Mouse (Mus musculus) intestine, embryonic 16.5 days (tissue): ENCODE data around the gene Tmco5. TPM values are rescaled to one million over a fixed set of nuclear protein-coding genes. Genes with fewer than 3 reads are reported as not detected.

Experiments used
- ATAC-seq: fragments of 200-750 bp; cut with Nextera tagmentation; 2 replicates; pipeline ENCODE4 v1.8.0; 2017; ENCODE audit warnings: moderate TSS enrichment, moderate library complexity
- H3K27ac ChIP-seq: fragments of 300-500 bp; sonication (generic); 2 replicates; pipeline ENCODE4 v1.5.1; 2014; ENCODE audit warnings: mild to moderate bottlenecking, low read length
- H3K27me3 ChIP-seq: fragments of 300-500 bp; sonication (generic); replicated peaks from 2 replicates; pipeline ENCODE4 v1.6.1; 2014; ENCODE audit warnings: low read length, control low read depth, mixed read lengths; ENCODE audit not compliant: control insufficient read depth, insufficient read depth
- H3K36me3 ChIP-seq: fragments of 300-500 bp; sonication (generic); 2 replicates; pipeline ENCODE4 v1.6.1; 2014; ENCODE audit warnings: low read length, control low read depth; ENCODE audit not compliant: control insufficient read depth, insufficient read depth
- H3K4me1 ChIP-seq: fragments of 300-500 bp; sonication (generic); 2 replicates; pipeline ENCODE4 v1.6.1; 2014; ENCODE audit warnings: low read length, control low read depth, mixed read lengths; ENCODE audit not compliant: control insufficient read depth, insufficient read depth
- H3K4me2 ChIP-seq: fragments of 300-500 bp; sonication (generic); 2 replicates; pipeline ENCODE4 v1.6.1; 2014; ENCODE audit warnings: low read depth, low read length, control low read depth
- H3K4me3 ChIP-seq: fragments of 300-500 bp; sonication (generic); 2 replicates; pipeline ENCODE4 v1.5.1; 2014; ENCODE audit warnings: mild to moderate bottlenecking, low read length
- H3K9ac ChIP-seq: fragments of 300-500 bp; sonication (generic); 2 replicates; pipeline ENCODE4 v1.6.1; 2014; ENCODE audit warnings: low read depth, low read length
- H3K9me3 ChIP-seq: fragments of 300-500 bp; sonication (generic); 2 replicates; pipeline ENCODE4 v1.6.1; 2016; ENCODE audit warnings: low read length, control low read depth; ENCODE audit not compliant: control insufficient read depth
- WGBS: fragments of 180-500 bp; shearing (Covaris S2); extraction: QIAGEN DNeasy Blood & Tissue Kit; methylation state at CpG from one replicate; pipeline ENCODE4 v1.1.7; 2014; 5-methylcytosine and 5-hydroxymethylcytosine counted together
- polyA plus RNA-seq: library from polyadenylated mRNA; unstranded; fragments of >200 nt; fragmentation: Nextera tagmentation; extraction: Ambion mirVana; gene quantifications from 2 replicates; pipeline ENCODE4 v1.2.1, GENCODE M21; 2015

Gene Tmco5
- polyA plus RNA-seq = not detected in 2 replicates

DNA sequence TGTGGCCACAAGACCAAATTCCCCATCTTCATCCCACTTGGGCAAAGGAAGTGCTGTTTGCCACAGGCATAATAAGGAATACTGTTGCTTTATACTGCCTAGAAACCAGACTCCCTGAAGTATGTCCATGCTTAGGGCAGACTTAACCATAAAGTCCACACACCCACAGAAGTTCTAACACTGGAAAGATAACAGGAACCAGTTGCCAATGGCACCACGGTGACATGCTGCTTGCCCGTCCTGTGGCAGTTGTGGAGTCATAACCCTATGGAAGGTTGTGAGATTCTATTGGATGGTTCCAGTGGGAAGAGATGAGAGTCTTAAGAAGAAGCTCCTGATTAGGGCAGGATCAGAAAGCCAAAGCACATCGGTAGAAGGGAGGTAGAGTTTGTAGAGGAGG, at the start of gene Tmco5:
TSS of gene Tmco5 (plus strand) at position 301 of the 400 bp plus-strand sequence.
- H3K4me2 ChIP-seq = no peak within 1 kb of the TSS
- no peak for ATAC-seq
- H3K9me3 ChIP-seq = no peaks in the 10 kb centered on the region
- H3K9ac ChIP-seq = no peak within 1 kb of the TSS
- no peak within 1 kb of the TSS for H3K27ac ChIP-seq
- 89% methylated on average over 3 of the region's 3 CpGs for WGBS
- H3K36me3 ChIP-seq = no peaks in the 10 kb centered on the region
- no peak within 1 kb of the TSS for H3K4me3 ChIP-seq
- no peaks in the 10 kb centered on the region for H3K4me1 ChIP-seq
- H3K27me3 ChIP-seq = no peaks in the 10 kb centered on the region

DNA sequence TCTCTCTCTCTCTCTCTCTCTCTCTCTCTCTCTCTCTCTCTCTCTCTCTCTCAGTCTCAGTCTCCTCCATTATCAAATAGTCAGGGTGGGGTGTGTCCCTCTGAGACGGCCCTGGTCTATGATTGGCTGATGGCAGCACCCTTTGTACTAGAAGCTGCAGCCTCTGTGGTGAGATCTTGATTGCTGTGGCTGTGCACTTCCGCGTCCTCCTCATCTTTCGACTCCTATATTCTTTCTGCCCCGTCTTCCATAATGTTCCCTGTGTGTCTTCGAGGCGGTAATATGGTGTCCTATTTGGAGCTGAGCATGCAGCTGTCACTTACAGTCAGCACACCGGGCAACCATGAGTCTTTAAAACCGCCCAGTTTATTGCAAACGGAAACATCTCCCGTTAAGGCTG, 46.6 kb upstream of the Tmco5 start:
- 59% methylated on average over 11 of the region's 11 CpGs for WGBS
- no peaks in the 10 kb centered on the region for H3K9me3 ChIP-seq
- H3K9ac ChIP-seq = no peak overlapping the region
- no peak overlapping the region for H3K27ac ChIP-seq
- no peak for ATAC-seq
- no peak overlapping the region for H3K4me2 ChIP-seq
- H3K27me3 ChIP-seq = no peaks in the 10 kb centered on the region
- no peaks in the 10 kb centered on the region for H3K36me3 ChIP-seq
- H3K4me3 ChIP-seq = no peak overlapping the region
- H3K4me1 ChIP-seq = no peaks in the 10 kb centered on the region

DNA sequence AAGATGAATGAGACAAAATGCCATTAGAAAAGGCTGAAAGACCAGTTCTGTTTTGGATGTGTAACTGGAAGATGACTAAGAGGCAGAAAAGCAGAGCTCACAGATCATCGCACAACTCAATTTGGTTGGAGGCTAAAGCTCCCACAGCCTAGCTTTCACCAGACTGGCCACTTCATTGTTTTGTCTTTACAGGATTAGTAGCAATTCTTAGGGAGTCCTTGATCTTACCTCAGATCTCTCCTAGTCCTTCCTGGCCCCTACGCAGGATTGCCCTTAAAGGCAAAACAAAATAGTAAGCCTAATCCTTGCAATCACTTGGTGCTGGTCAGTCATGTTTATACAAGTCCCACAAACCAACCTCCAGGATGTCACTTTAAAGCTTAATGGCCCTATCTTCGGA, 40.7 kb upstream of the Tmco5 start:
- Histone ChIP-seq H3K9ac (no peak overlapping the region), H3K9me3 (no peaks in the 10 kb centered on the region), H3K4me3 (no peak overlapping the region), H3K27me3 (no peaks in the 10 kb centered on the region), H3K27ac (no peak overlapping the region), H3K4me1 (no peaks in the 10 kb centered on the region), H3K36me3 (no peaks in the 10 kb centered on the region), H3K4me2 (no peak overlapping the region)
- WGBS = 62% methylated on average over 3 of the region's 3 CpGs
- ATAC-seq = no peak

DNA sequence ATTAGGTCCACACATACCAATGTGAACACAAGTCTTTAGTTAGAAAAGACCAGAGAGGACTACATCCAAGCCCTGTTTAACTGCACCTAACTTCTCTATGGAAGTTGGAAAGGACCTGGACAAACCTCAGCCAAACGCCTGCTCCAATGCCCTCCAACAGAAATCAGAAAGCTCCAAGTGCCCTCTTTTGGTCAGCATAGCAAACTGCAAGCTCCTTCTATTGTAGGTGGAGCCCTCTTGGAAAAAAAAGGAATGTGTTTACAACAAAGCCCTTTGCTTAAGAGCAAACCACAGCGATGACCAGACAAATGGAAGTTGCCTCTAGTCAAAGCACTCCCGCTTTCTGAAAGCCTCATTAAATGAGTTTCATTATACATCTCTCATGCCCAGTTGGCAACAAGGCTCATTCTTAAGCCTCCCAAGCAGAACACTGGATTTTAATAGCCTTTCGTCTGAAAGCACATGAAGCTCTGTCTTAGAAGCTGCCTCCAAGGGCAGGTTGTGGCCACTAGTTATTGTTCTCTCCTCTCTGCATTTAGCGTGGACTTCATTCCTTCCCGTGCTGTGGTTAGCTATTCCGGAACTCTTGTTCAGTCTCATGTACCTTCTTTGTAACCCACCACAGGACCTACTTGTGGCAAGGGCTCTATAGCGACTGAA, 39.8 kb upstream of the Tmco5 start:
- Histone ChIP-seq H3K9me3 (no peaks in the 10 kb centered on the region), H3K9ac (no peak overlapping the region), H3K27me3 (no peaks in the 10 kb centered on the region), H3K4me1 (no peaks in the 10 kb centered on the region), H3K4me2 (no peak overlapping the region), H3K27ac (no peak overlapping the region), H3K36me3 (no peaks in the 10 kb centered on the region), H3K4me3 (no peak overlapping the region)
- peak; percentile 52; the same call in 1 of the 2 replicates for ATAC-seq
- WGBS = 45% methylated on average over 8 of the region's 8 CpGs

DNA sequence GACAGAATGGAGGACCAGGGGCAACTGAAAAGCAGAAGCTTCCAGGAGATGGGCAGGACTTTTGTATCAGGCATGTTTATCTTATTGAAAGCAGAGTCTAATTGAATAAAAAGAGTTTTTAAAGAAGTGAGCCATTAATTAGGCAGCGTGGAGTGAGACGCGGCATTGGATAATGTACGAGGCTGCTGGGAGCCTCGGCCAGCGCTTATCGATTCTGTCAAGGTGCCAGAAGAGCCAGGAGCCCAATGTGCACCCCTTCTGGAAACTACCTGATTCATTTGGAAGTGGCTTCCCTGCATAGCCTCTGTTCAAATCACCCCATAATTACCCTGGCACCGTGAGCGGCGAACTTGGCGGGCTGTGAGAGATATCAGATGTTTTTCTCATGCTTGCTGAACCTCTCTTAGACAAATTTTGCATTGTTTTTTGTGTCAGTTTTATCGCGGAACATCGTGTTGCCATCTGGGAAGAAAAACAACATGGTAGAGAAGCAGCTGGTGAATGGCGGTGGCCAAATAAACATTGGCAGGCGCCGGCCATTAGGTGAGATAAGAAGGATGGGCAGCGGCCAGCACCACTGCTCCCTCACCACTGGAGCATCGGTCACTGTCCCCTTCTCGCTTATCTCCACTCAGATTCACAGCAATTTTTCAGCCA, 28.4 kb upstream of the Tmco5 start:
- Histone ChIP-seq H3K27me3 (no peaks in the 10 kb centered on the region), H3K36me3 (no peaks in the 10 kb centered on the region), H3K4me3 (no peak overlapping the region), H3K9me3 (no peaks in the 10 kb centered on the region), H3K4me2 (no peak overlapping the region), H3K9ac (no peak overlapping the region), H3K27ac (no peak overlapping the region), H3K4me1 (no peaks in the 10 kb centered on the region)
- ATAC-seq = no peak
- 82% methylated on average over 20 of the region's 20 CpGs for WGBS

DNA sequence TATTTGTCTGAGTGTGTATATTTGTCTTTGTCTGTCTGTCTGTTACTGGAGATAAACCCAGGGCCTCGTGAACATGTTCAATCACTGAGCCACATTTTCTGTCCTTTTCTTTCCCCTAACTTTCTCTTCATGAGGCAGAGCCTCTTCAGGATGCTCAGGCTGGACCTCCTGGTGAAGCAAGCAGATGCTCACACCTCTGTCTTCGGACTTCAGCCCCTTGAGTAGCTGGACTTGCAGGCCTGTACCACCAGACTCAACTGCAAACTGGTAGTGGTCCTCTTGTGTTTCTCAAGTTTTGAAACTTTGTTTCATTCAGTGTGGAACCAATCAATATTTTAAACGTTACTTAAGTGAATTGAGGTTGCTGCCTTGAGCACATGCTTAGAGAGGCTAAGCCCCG, 27.1 kb upstream of the Tmco5 start:
- 74% methylated on average over 4 of the region's 4 CpGs for WGBS
- no peak for ATAC-seq

DNA sequence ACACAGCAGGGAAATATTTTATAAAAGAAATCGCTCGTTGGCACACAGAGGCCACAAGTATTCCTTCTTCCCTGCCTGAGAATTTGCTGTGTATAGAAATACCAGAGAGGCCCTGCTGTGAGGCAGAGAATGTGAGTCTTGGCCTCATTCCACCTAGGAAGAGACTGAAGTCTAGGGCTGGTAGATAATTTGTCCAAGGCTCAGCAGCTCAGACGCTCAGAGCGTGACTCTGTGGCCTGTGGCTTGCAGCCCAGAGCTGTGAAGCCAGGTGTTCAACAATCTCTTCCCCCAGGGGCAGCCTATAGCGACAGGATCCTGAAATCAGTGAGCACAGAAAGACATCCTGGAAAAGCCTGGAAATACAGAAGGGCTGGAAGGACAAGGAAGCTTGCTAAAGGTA, 26.2 kb upstream of the Tmco5 start:
- no peak overlapping the region for H3K4me2 ChIP-seq
- no peak overlapping the region for H3K9ac ChIP-seq
- no peak overlapping the region for H3K27ac ChIP-seq
- H3K27me3 ChIP-seq = no peaks in the 10 kb centered on the region
- no peak overlapping the region for H3K4me3 ChIP-seq
- peak; percentile 46; the same call in 1 of the 2 replicates for ATAC-seq
- no peaks in the 10 kb centered on the region for H3K4me1 ChIP-seq
- 34% methylated on average over 5 of the region's 5 CpGs for WGBS
- H3K9me3 ChIP-seq = no peaks in the 10 kb centered on the region
- no peaks in the 10 kb centered on the region for H3K36me3 ChIP-seq

More for the DNA sequence above, 27.1 kb upstream of the Tmco5 start:
- H3K9ac ChIP-seq = no peak overlapping the region
- H3K4me3 ChIP-seq = no peak overlapping the region
- no peaks in the 10 kb centered on the region for H3K27me3 ChIP-seq
- H3K4me1 ChIP-seq = no peaks in the 10 kb centered on the region
- no peaks in the 10 kb centered on the region for H3K36me3 ChIP-seq
- H3K9me3 ChIP-seq = no peaks in the 10 kb centered on the region
- no peak overlapping the region for H3K4me2 ChIP-seq
- no peak overlapping the region for H3K27ac ChIP-seq

DNA sequence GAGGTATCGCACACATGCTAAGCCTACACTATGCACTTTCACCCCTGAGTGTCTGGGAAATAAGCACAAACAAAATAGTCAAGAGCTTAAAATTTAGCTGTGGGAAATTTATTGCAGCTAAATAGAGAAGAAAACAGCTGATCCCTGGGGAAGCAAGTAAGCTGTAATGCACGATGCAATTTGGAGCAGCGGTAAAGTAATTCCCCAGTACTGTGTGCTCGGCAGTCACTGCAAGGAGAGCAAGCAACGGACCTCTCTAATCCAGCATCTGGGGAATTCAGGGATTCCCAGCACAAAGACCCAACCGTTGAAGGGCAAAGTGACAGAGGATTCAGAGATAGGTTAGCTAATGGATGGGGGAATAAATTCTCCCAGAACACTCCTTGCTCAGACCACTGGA, 19.8 kb upstream of the Tmco5 start:
- no peak for ATAC-seq
- no peak overlapping the region for H3K4me2 ChIP-seq
- WGBS = 67% methylated on average over 6 of the region's 6 CpGs
- no peaks in the 10 kb centered on the region for H3K9me3 ChIP-seq
- H3K4me3 ChIP-seq = no peak overlapping the region
- H3K27me3 ChIP-seq = no peaks in the 10 kb centered on the region
- H3K27ac ChIP-seq = no peak overlapping the region
- H3K9ac ChIP-seq = no peak overlapping the region
- no peaks in the 10 kb centered on the region for H3K4me1 ChIP-seq
- H3K36me3 ChIP-seq = no peaks in the 10 kb centered on the region

DNA sequence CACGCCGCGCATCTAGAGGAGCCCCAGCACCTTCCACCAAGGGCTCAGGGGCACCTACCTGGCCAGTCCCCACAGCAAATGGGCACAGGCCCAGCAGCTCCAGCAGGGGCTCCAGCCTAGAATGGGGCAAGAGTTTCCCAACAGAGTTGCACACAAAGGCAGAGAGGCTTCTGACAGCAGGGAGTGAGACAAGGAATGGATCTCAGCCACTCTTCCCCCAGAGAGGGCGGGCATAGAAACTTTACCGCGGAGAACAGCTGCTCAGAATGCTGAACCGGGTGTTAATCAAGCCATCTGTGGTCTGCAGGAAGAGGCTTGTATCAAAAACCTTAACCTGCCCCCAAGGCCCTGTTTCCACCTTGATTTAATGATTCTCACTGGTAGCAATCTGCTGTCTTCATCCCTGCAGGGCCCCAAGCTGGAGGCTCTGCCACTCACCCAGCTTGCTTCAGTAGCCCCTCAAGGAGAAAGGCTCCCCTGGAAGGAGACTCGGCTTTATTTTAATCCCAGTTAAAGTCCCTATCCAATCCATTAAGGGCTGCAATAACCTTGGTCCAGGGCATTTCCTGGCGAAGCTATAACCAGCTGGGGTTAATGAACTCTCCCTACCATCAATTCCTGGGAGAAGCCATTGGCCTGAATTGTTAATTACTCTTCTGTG, 1.4 kb upstream of the Tmco5 start:
- Histone ChIP-seq H3K4me1 (no peaks in the 10 kb centered on the region), H3K27me3 (no peaks in the 10 kb centered on the region), H3K4me3 (no peak overlapping the region), H3K4me2 (no peak overlapping the region), H3K27ac (no peak overlapping the region), H3K36me3 (no peaks in the 10 kb centered on the region), H3K9me3 (no peaks in the 10 kb centered on the region), H3K9ac (no peak overlapping the region)
- no peak for ATAC-seq
- WGBS = 49% methylated on average over 9 of the region's 9 CpGs
